Mouse (Mus musculus) bone marrow, adult 2 months (tissue): Measurements from ENCODE around the gene Med11.

Experiments used
- CTCF ChIP-seq: fragments of 200-500 bp; IDR thresholded peaks from 2 replicates; pipeline ENCODE4 v1.5.1; 2011; ENCODE audit warnings: low read length, control low read depth; ENCODE audit not compliant: control insufficient read depth, insufficient read depth
- POLR2A ChIP-seq: fragments of 200-500 bp; IDR thresholded peaks from 2 replicates; pipeline ENCODE4 v1.6.1; 2011; ENCODE audit warnings: low read depth, mild to moderate bottlenecking, control low read depth, low read length, borderline replicate concordance; ENCODE audit not compliant: control insufficient read depth

DNA sequence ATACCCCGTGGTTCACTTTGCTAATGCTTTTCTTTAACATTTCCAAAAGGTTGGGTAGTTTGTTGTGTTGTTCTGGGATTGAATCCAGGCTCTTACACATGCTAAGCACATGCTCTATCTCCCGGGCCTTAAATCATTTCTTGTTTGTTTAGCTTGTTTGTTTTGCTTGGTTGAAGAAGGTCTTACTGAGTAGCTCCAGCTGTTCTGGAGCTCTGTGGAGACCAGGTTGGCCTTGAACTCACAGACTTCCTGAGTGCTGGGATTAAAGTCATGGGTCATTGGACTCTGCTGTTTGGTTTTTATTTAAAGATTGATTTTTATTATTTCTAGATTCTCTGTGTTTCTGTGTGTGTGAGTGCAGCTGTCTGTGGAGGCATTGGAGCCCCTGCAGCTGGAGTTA, 33.8 kb downstream of the Med11 start:
- TF ChIP-seq CTCF (no peak), POLR2A (no peak)
